Mouse (Mus musculus) embryonic facial prominence, embryonic 11.5 days (tissue): ENCODE data around the gene Borcs5. TPM values are rescaled to one million over a fixed set of nuclear protein-coding genes. Genes with fewer than 3 reads are reported as not detected.
A peak's percentile ranks its signal among the peaks of the same experiment; 100 is the strongest.

ENCODE experiments used
- ATAC-seq: fragments of 200-750 bp; cut with Nextera tagmentation; replicated peaks from 2 replicates; pipeline ENCODE4 v1.8.0; 2017; ENCODE audit warnings: low read depth; ENCODE audit not compliant: insufficient number of reproducible peaks, low FRiP score, low TSS enrichment
- DNase-seq: peaks from one replicate; pipeline ENCODE4 v3.0.0-alpha.2; 2015; ENCODE audit warnings: low spot score
- H3K27ac ChIP-seq: fragments of 300-500 bp; sonication (generic); replicated peaks from 2 replicates; pipeline ENCODE4 v1.5.1; 2014; ENCODE audit warnings: mild to moderate bottlenecking, low read depth, low read length, control low read depth
- H3K27me3 ChIP-seq: fragments of 300-500 bp; sonication (generic); 2 replicates; pipeline ENCODE4 v1.6.1; 2014; ENCODE audit warnings: mild to moderate bottlenecking, low read length, moderate library complexity, mixed read lengths; ENCODE audit not compliant: control insufficient read depth, insufficient read depth
- H3K36me3 ChIP-seq: fragments of 300-500 bp; sonication (generic); replicated peaks from 2 replicates; pipeline ENCODE4 v1.6.1; 2014; ENCODE audit warnings: low read depth, mild to moderate bottlenecking, low read length, moderate library complexity, mixed read lengths; ENCODE audit not compliant: control insufficient read depth, insufficient read depth
- H3K4me1 ChIP-seq: fragments of 300-500 bp; sonication (generic); 2 replicates; pipeline ENCODE4 v1.6.1; 2014; ENCODE audit warnings: low read length, mixed read lengths; ENCODE audit not compliant: control insufficient read depth, insufficient read depth
- H3K4me2 ChIP-seq: fragments of 300-500 bp; sonication (generic); 2 replicates; pipeline ENCODE4 v1.6.1; 2014; ENCODE audit warnings: low read depth, mild to moderate bottlenecking, control low read depth, low read length, moderate library complexity
- H3K4me3 ChIP-seq: fragments of 300-500 bp; sonication (generic); 2 replicates; pipeline ENCODE4 v1.5.1; 2014; ENCODE audit warnings: low read depth, low read length, control low read depth
- H3K9ac ChIP-seq: fragments of 300-500 bp; sonication (generic); replicated peaks from 2 replicates; pipeline ENCODE4 v1.6.1; 2014; ENCODE audit warnings: mild to moderate bottlenecking, control low read depth, low read length
- H3K9me3 ChIP-seq: fragments of 300-500 bp; sonication (generic); replicated peaks from 2 replicates; pipeline ENCODE4 v1.6.1; 2016; ENCODE audit warnings: mild to moderate bottlenecking, low read length, inconsistent platforms, mixed read lengths; ENCODE audit not compliant: control insufficient read depth
- WGBS: fragments of 180-500 bp; shearing (Covaris S2); extraction: QIAGEN DNeasy Blood & Tissue Kit; methylation state at CpG from one replicate; pipeline ENCODE4 v1.1.7; 2014; 5-methylcytosine and 5-hydroxymethylcytosine counted together
- polyA plus RNA-seq: library from polyadenylated mRNA; unstranded; fragments of >200 nt; fragmentation: Nextera tagmentation; extraction: Ambion mirVana; gene quantifications from 2 replicates; pipeline ENCODE4 v1.2.1, GENCODE M21; 2014

Borcs5 gene
- polyA plus RNA-seq, 1 experiment from 2014 or later = 19.6 TPM

DNA sequence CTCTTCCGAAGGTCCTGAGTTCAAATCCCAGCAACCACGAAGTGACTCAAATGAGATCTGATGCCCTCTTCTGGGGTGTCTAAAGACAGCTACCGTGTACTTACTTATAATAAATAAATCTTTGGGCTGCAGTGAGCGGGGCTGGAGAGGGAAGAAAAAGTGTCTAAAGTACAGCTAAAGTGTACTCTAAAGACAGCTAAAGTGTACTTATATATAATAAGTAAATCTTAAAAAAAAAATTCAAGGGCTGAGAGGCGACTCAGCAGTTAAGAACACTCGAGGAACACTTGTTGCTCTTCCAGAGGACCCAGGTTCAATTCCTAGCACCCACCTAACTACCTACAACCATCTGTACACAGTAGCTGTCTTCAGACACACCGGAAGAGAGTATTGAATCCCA is 106.6 kb downstream of the Borcs5 start:
- no peak for DNase-seq
- no peak overlapping the region for H3K9ac ChIP-seq
- H3K36me3 ChIP-seq = no peaks in the 10 kb centered on the region
- WGBS = 92% methylated on average over 7 of the region's 7 CpGs
- no peaks in the 10 kb centered on the region for H3K9me3 ChIP-seq
- H3K4me1 ChIP-seq = no peaks in the 10 kb centered on the region
- no peak overlapping the region for H3K4me3 ChIP-seq
- no peak for ATAC-seq
- H3K27ac ChIP-seq = no peak overlapping the region
- H3K4me2 ChIP-seq = no peak overlapping the region
- no peaks in the 10 kb centered on the region for H3K27me3 ChIP-seq

GRCm38 (mm10) chr6:134748126-134748525 is 108.8 kb downstream of the Borcs5 start:
- no peaks in the 10 kb centered on the region for H3K36me3 ChIP-seq
- H3K9ac ChIP-seq = no peak overlapping the region
- no peak overlapping the region for H3K4me3 ChIP-seq
- H3K27ac ChIP-seq = no peak overlapping the region
- no peak for ATAC-seq
- no peak overlapping the region for H3K4me2 ChIP-seq
- WGBS = 84% methylated on average over 3 of the region's 3 CpGs
- no peaks in the 10 kb centered on the region for H3K27me3 ChIP-seq
- DNase-seq = no peak
- H3K4me1 ChIP-seq = no peaks in the 10 kb centered on the region
- H3K9me3 ChIP-seq = no peaks in the 10 kb centered on the region

- ATAC-seq = no peak
- H3K9ac ChIP-seq = no peak overlapping the region
- no peak overlapping the region for H3K4me2 ChIP-seq
- no peaks in the 10 kb centered on the region for H3K27me3 ChIP-seq
- DNase-seq = no peak
- no peaks in the 10 kb centered on the region for H3K36me3 ChIP-seq
- no peak overlapping the region for H3K27ac ChIP-seq
- H3K9me3 ChIP-seq = no peaks in the 10 kb centered on the region
- no peak overlapping the region for H3K4me3 ChIP-seq
- 89% methylated on average over 4 of the region's 4 CpGs for WGBS
- no peaks in the 10 kb centered on the region for H3K4me1 ChIP-seq
These were observed 111.8 kb downstream of the Borcs5 start for GRCm38 (mm10) chr6:134751087-134751486.

DNA sequence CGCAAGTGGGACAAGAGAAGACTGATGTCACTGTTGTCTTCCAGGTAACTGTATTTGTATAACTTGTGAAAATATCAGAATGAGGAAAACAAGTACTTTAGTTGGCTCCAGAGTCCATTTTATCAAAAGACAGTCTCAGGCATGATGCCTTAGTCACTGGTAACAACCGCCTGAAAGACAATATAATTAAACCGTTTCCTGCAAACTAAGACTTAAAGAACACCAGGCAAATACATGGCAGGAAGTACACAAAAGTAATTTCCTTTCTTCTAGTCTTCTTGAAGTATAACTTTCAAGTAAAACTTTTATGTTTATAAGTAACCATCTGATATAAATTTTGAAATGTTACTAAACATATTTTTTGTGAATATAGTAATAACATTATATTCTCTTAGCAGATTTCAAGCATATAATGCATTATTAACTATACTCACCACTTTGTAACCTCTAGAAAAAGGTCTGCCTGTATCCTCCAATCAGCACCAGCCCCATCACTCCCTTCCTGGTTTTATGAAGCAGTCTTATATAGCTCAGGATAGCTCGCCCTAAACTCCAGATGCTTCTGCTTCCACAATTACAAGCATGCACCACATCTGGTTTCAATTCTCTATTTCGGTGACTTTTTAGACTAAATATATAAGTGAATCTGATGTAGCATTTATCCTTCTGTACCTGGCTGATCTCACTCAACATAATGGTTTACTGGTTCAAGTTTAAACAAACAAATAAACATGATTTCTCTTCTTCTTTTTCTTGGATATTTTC is 112.8 kb downstream of the Borcs5 start:
- Histone ChIP-seq H3K9me3 (no peaks in the 10 kb centered on the region), H3K36me3 (no peaks in the 10 kb centered on the region), H3K4me3 (no peak overlapping the region), H3K4me2 (no peak overlapping the region), H3K9ac (no peak overlapping the region), H3K4me1 (no peaks in the 10 kb centered on the region), H3K27me3 (no peaks in the 10 kb centered on the region), H3K27ac (no peak overlapping the region)
- DNase-seq = peak; percentile 84
- WGBS = 58% methylated on average over 5 of the region's 5 CpGs
- ATAC-seq = no peak

GRCm38 (mm10) chr6:134753412-134753811 is 114.1 kb downstream of the Borcs5 start:
- Histone ChIP-seq H3K4me2 (no peak overlapping the region), H3K36me3 (no peaks in the 10 kb centered on the region), H3K27me3 (no peaks in the 10 kb centered on the region), H3K27ac (no peak overlapping the region), H3K4me1 (no peaks in the 10 kb centered on the region), H3K9me3 (no peaks in the 10 kb centered on the region), H3K4me3 (no peak overlapping the region), H3K9ac (no peak overlapping the region)
- 87% methylated on average over 4 of the region's 4 CpGs for WGBS
- ATAC-seq (no peak; the same call in 1 of the 2 replicates), DNase-seq (no peak)

- 86% methylated on average over 11 of the region's 11 CpGs for WGBS
- H3K4me2 ChIP-seq = no peak overlapping the region
- ATAC-seq (no peak), DNase-seq (no peak)
- H3K36me3 ChIP-seq = no peaks in the 10 kb centered on the region
- H3K9me3 ChIP-seq = no peaks in the 10 kb centered on the region
- no peaks in the 10 kb centered on the region for H3K27me3 ChIP-seq
- H3K27ac ChIP-seq = no peak overlapping the region
- H3K4me1 ChIP-seq = no peaks in the 10 kb centered on the region
- no peak overlapping the region for H3K9ac ChIP-seq
- H3K4me3 ChIP-seq = no peak overlapping the region
These were observed 114.5 kb downstream of the Borcs5 start for GRCm38 (mm10) chr6:134753858-134754257.

DNA sequence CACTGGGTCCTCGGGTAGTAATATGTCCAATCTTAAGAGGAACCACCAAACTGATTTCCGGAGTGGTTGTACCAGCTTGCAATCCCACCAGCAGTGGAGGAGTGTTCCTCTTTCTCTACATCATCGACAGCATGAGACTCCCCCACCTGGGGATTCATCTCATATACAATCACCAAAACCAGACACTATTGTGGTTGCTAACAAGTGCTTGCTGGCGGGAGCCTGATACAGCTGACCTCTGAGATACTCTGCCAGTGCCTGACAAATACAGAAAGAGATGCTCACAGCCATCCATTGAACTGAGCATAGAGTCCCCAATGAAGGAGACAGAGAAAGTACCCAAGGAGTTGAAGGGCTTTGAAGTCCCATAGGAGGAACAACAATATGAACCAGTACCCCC is 116.7 kb downstream of the Borcs5 start:
- Histone ChIP-seq H3K4me3 (no peak overlapping the region), H3K4me2 (no peak overlapping the region)
- WGBS = 92% methylated on average over 4 of the region's 4 CpGs

More for the DNA sequence above, 116.7 kb downstream of the Borcs5 start:
- H3K27ac ChIP-seq = no peak overlapping the region
- no peaks in the 10 kb centered on the region for H3K9me3 ChIP-seq
- ATAC-seq (no peak), DNase-seq (no peak)
- no peaks in the 10 kb centered on the region for H3K27me3 ChIP-seq
- H3K9ac ChIP-seq = no peak overlapping the region
- H3K36me3 ChIP-seq = no peaks in the 10 kb centered on the region
- no peaks in the 10 kb centered on the region for H3K4me1 ChIP-seq
